8 mouse cellular contexts compared by ENCODE assay signal in genomic region chr6:125215148-125215954, GRCm38 (mm10). TPM values are rescaled to one million over a fixed set of nuclear protein-coding genes. Genes with fewer than 3 reads are reported as not detected.
DNase-seq lines count a peak whose midpoint lies in the region; ATAC-seq lines count a peak whose summit lies in the region.

Vamp1 (plus strand) TSS chr6:125215551.

- H3K27ac ChIP-seq in hindbrain, embryonic 16.5 days (ENCODE audit: low read depth, low read length) = peak within 1 kb of the TSS; percentile 84
- H3K27ac ChIP-seq in macrophage = peak within 1 kb of the TSS; percentile 44

- no peaks in the 10 kb centered on the region for H3K9me3 ChIP-seq in hindbrain, embryonic 16.5 days (ENCODE audit: control insufficient read depth, low read length)

- under 1% methylated on average over 48 of the region's 48 CpGs for WGBS in hindbrain, embryonic 16.5 days
- 1% methylated on average over 48 of the region's 48 CpGs for WGBS in macrophage (ENCODE audit: missing documents)

- peak within 1 kb of the TSS; percentile 85 for H3K9ac ChIP-seq in hindbrain, embryonic 16.5 days (ENCODE audit: low read depth, low read length)

- peaks cover 5% of the 10 kb centered on the region for H3K27me3 ChIP-seq in hindbrain, embryonic 16.5 days (replicated peaks; ENCODE audit: control insufficient read depth, insufficient read depth, low read length)

- H3K4me3 ChIP-seq in hindbrain, embryonic 16.5 days (ENCODE audit: low read length) = peak within 1 kb of the TSS; percentile 73
- H3K4me3 ChIP-seq in macrophage (ENCODE audit: inconsistent target) = peak within 1 kb of the TSS; percentile 59

- peak; percentile 98 for DNase-seq in WW6 (ENCODE audit: low read depth, low spot score)
- DNase-seq in cerebellum, postnatal 4 days (ENCODE audit: low spot score in 2 of 2) = peak; percentile 86 to 87
- peak; percentile 96 for DNase-seq in gastrocnemius, adult 18-20 months (ENCODE audit: low spot score)
- DNase-seq in left cerebral cortex, adult 18-20 months (ENCODE audit: low spot score in 2 of 2) = peak; percentile 93 to 95
- peak; percentile 96 for DNase-seq in right cerebral cortex, adult 18-20 months
- peak; percentile 72 for DNase-seq in urinary bladder, postnatal 10 days (ENCODE audit: low spot score)

- H3K36me3 ChIP-seq in hindbrain, embryonic 16.5 days (ENCODE audit: control insufficient read depth, insufficient read depth, low read length) = no peaks in the 10 kb centered on the region
- 0 out of 2 replicates have a peak, but pooled peaks cover 2% of the 10 kb centered on the region for H3K36me3 ChIP-seq in macrophage (ENCODE audit: inconsistent target)

- ATAC-seq in hindbrain, embryonic 16.5 days = peak; percentile 98

- peak within 1 kb of the TSS; percentile 87 for H3K4me2 ChIP-seq in hindbrain, embryonic 16.5 days (ENCODE audit: low read length)

- peaks cover 16% of the 10 kb centered on the region; the same call in 1 of the 2 replicates for H3K79me2 ChIP-seq in macrophage (ENCODE audit: inconsistent target)

- peaks cover 10% of the 10 kb centered on the region for H3K4me1 ChIP-seq in hindbrain, embryonic 16.5 days (ENCODE audit: control insufficient read depth, insufficient read depth, low read depth, low read length)

RNA-seq across cellular contexts. Expression of gene Vamp1, which starts in this region (rescaled TPM):
- total RNA-seq in gastrocnemius, adult 18-20 months (2021) = 10 to 100 TPM; 13.1 to 14.9 TPM
- polyA plus RNA-seq in hindbrain, embryonic 16.5 days (2015; fragmentation: Nextera tagmentation; extraction: Ambion mirVana) = 41.2 and 52.8 TPM in 2 replicates
- 100 to 1,000 TPM; 111 to 145 TPM for total RNA-seq in left cerebral cortex, adult 18-20 months (2021)
- total RNA-seq in macrophage (2018; cell fraction: chromatin; rRNA removed) = 10 to 100 TPM in 25 of 26 experiments, 1 to 10 TPM in 1; 8.7 to 78.4 (median 34.0) TPM
- 1 to 10 TPM; 2.9 to 8.4 (median 5.3) TPM for total RNA-seq in macrophage (2018; cell fraction: cytosol; rRNA removed)
- 10 to 100 TPM in 24 of 26 experiments, 1 to 10 TPM in 2; 8.6 to 60.6 (median 23.2) TPM for total RNA-seq in macrophage (2018; cell fraction: nucleus; rRNA removed)
- 4.9 to 8.4 TPM (median 6.3 TPM) in 3 replicates for polyA plus RNA-seq in macrophage (2018)

Comparison
In these comparisons a context has a peak if more than half of its experiments do, and no peak if none do; other contexts are left out.
1. Peak in every context shown above with its lines: DNase-seq, ATAC-seq, H3K4me3 ChIP-seq and H3K27ac ChIP-seq.
2. RNA of gene Vamp1 (total RNA-seq): 111 to 145 TPM in left cerebral cortex, adult 18-20 months; 13.1 to 14.9 TPM in gastrocnemius, adult 18-20 months; every median in the first group is over 4 times any median in the second.